Mouse (Mus musculus) heart, postnatal 25 days (tissue): ENCODE measurements around the gene Chia1. TPM values are rescaled to one million over a fixed set of nuclear protein-coding genes. Genes with fewer than 3 reads are reported as not detected.
"Not testable (repeated sequence)": the region's sequence is repeated elsewhere in the genome, so short reads cannot be mapped to it uniquely, and the experiment has no call there.

Experiments used
- DNase-seq: peaks from one replicate; pipeline ENCODE4 v3.0.0; 2022; ENCODE audit warnings: low spot score
- intact Hi-C: fragments of 180-260 bp; cut with DNase I; formaldehyde crosslinking; loops from one replicate; pipeline ENCODE4 v1.15.1; 2025
- total RNA-seq, 2 experiments: library from RNA; stranded (reverse); gene quantifications; 2 replicates each; pipeline ENCODE4 v1.2.3; 2021

Gene Chia1
- total RNA-seq, result not detected

- intact Hi-C loops, result no loop called here
- no peak for DNase-seq
Observed at GRCm38 (mm10) chr3:106112929-106113328, at the start of gene Chia1. Gene Chia1 (plus strand): TSS chr3:106113229.

- intact Hi-C loops, DNase-seq: not testable (repeated sequence)
Observed at GRCm38 (mm10) chr3:106067707-106068106, 45.3 kb upstream of the Chia1 start.

- no peak for DNase-seq
- intact Hi-C loops, result no loop called here
Observed at GRCm38 (mm10) chr3:106070994-106071393, 42.0 kb upstream of the Chia1 start.

- DNase-seq, result no peak
Observed at GRCm38 (mm10) chr3:106074824-106075223, 38.2 kb upstream of the Chia1 start.

GRCm38 (mm10) chr3:106126999-106127398 is 14.0 kb downstream of the Chia1 start:
- intact Hi-C loops, result no loop called here
- DNase-seq, result no peak

More at GRCm38 (mm10) chr3:106074824-106075223, 38.2 kb upstream of the Chia1 start:
- intact Hi-C loops, result no loop called here

- intact Hi-C loops, result no loop called here
- DNase-seq, result no peak
Observed at GRCm38 (mm10) chr3:106128807-106129493, 15.9 kb downstream of the Chia1 start.

- intact Hi-C loops, result no loop called here
- DNase-seq, result no peak
Observed at GRCm38 (mm10) chr3:106131690-106132089, 18.7 kb downstream of the Chia1 start.

- DNase-seq, result no peak
Observed at GRCm38 (mm10) chr3:106144081-106144480, 31.1 kb downstream of the Chia1 start.

GRCm38 (mm10) chr3:106154413-106154812 is 41.4 kb downstream of the Chia1 start:
- intact Hi-C loops, result no loop called here
- DNase-seq, result no peak

More at GRCm38 (mm10) chr3:106144081-106144480, 31.1 kb downstream of the Chia1 start:
- intact Hi-C loops, result no loop called here

- no peak for DNase-seq
- intact Hi-C loops, result no loop called here
Observed at GRCm38 (mm10) chr3:106167464-106167863, 54.4 kb downstream of the Chia1 start, which contains the start of gene Chil3. Gene Chil3 (minus strand): TSS chr3:106167564.

- intact Hi-C loops, result no loop called here
- no peak for DNase-seq
Observed at GRCm38 (mm10) chr3:106170522-106171053, 57.6 kb downstream of the Chia1 start.

- no peak for DNase-seq
- intact Hi-C loops, result no loop called here
Observed at GRCm38 (mm10) chr3:106171135-106171731, 58.2 kb downstream of the Chia1 start.

- intact Hi-C loops, DNase-seq: not testable (repeated sequence)
Observed at GRCm38 (mm10) chr3:106172506-106172905, 59.5 kb downstream of the Chia1 start.

GRCm38 (mm10) chr3:106174971-106175370 is 61.9 kb downstream of the Chia1 start:
- DNase-seq, intact Hi-C loops: not testable (repeated sequence)

- intact Hi-C loops, result no loop called here
- DNase-seq, result no peak
Observed at GRCm38 (mm10) chr3:106177509-106178189, 64.6 kb downstream of the Chia1 start.

Other genes starting within 250 kb of the Chia1 start
- gene Adora3, start 242.4 kb upstream of the Chia1 start, total RNA-seq, result under 1 TPM; 0.21 to 0.25 TPM
- gene Tmigd3, start 242.3 kb upstream of the Chia1 start, total RNA-seq, result not detected
- under 1 TPM; 0.60 to 0.84 TPM for gene I830077J02Rik, start 180.6 kb upstream of the Chia1 start, total RNA-seq
- gene Wdr77, start 153.9 kb upstream of the Chia1 start, total RNA-seq, result 10 to 100 TPM; 43.5 to 44.9 TPM
- 1,000 to 10,000 TPM; 1,206 to 1,242 TPM for gene Atp5f1, start 153.1 kb upstream of the Chia1 start, total RNA-seq
- under 1 TPM; 0.17 to 0.29 TPM for gene Ovgp1, start 139.5 kb upstream of the Chia1 start, total RNA-seq
- not detected for gene Pifo, start 98.6 kb upstream of the Chia1 start, total RNA-seq
- not detected for gene Chil5, start 80.4 kb upstream of the Chia1 start, total RNA-seq
- gene Chil3, start 54.3 kb downstream of the Chia1 start, total RNA-seq, result under 1 TPM in 1 of 2 experiments, not detected in 1; 0.22 TPM
- gene Chil4, start 106.3 kb downstream of the Chia1 start, total RNA-seq, result not detected